Mouse (Mus musculus) limb, embryonic 12.5 days (tissue): ENCODE data around the gene Dpp6. TPM values are rescaled to one million over a fixed set of nuclear protein-coding genes. Genes with fewer than 3 reads are reported as not detected.

Source experiments
- ATAC-seq: fragments of 200-750 bp; cut with Nextera tagmentation; 2 replicates; pipeline ENCODE4 v1.8.0; 2017; ENCODE audit warnings: low read depth, moderate TSS enrichment; ENCODE audit not compliant: insufficient number of reproducible peaks, insufficient read depth, low FRiP score, low TSS enrichment
- H3K27ac ChIP-seq: fragments of 300-500 bp; sonication (generic); 2 replicates; pipeline ENCODE4 v1.5.1; 2016; ENCODE audit warnings: mild to moderate bottlenecking, moderate library complexity
- H3K27me3 ChIP-seq: fragments of 300-500 bp; sonication (generic); 2 replicates; pipeline ENCODE4 v1.6.1; 2016; ENCODE audit warnings: mild to moderate bottlenecking, moderate library complexity
- H3K36me3 ChIP-seq: fragments of 300-500 bp; sonication (generic); 2 replicates; pipeline ENCODE4 v1.6.1; 2016; ENCODE audit warnings: mild to moderate bottlenecking, moderate library complexity
- H3K4me1 ChIP-seq: fragments of 300-500 bp; sonication (generic); replicated peaks from 2 replicates; pipeline ENCODE4 v1.6.1; 2016
- H3K4me2 ChIP-seq: fragments of 300-500 bp; sonication (generic); 2 replicates; pipeline ENCODE4 v1.6.1; 2016; ENCODE audit warnings: mild to moderate bottlenecking, moderate library complexity
- H3K4me3 ChIP-seq: fragments of 300-500 bp; sonication (generic); replicated peaks from 2 replicates; pipeline ENCODE4 v1.5.1; 2016; ENCODE audit warnings: mild to moderate bottlenecking
- H3K9ac ChIP-seq: fragments of 300-500 bp; sonication (generic); replicated peaks from 2 replicates; pipeline ENCODE4 v1.6.1; 2016; ENCODE audit warnings: mild to moderate bottlenecking, moderate library complexity
- H3K9me3 ChIP-seq: fragments of 300-500 bp; sonication (generic); 2 replicates; pipeline ENCODE4 v1.6.1; 2016; ENCODE audit warnings: mild to moderate bottlenecking, moderate library complexity
- WGBS: fragments of 180-500 bp; shearing (Covaris S2); methylation state at CpG from one replicate; pipeline ENCODE4 v1.1.7; 2016; 5-methylcytosine and 5-hydroxymethylcytosine counted together
- polyA plus RNA-seq: library from polyadenylated mRNA; unstranded; fragments of >200 nt; fragmentation: Nextera tagmentation; extraction: Ambion mirVana; gene quantifications from 2 replicates; pipeline ENCODE4 v1.2.1, GENCODE M21; 2016

Dpp6 gene
- polyA plus RNA-seq, 1 experiment from 2014 or later = 1.8 TPM

GRCm38 (mm10) chr5:26904324-26905041 lies 87.5 kb downstream of the Dpp6 start:
- WGBS = under 1% methylated on average over 32 of the region's 32 CpGs
- H3K27me3 ChIP-seq = peaks cover 20% of the 10 kb centered on the region
- no peaks in the 10 kb centered on the region for H3K36me3 ChIP-seq
- H3K4me3 ChIP-seq = peak overlapping the region; percentile 41
- no peak overlapping the region for H3K27ac ChIP-seq
- H3K9me3 ChIP-seq = no peaks in the 10 kb centered on the region
- peaks cover 14% of the 10 kb centered on the region for H3K4me1 ChIP-seq
- peak; percentile 91; the same call in 1 of the 2 replicates for ATAC-seq
- peak overlapping the region; percentile 71 for H3K4me2 ChIP-seq
- peak overlapping the region; percentile 46 for H3K9ac ChIP-seq

- H3K4me3 ChIP-seq = no peak overlapping the region
- WGBS = 77% methylated on average over 7 of the region's 7 CpGs
- no peak overlapping the region for H3K4me2 ChIP-seq
- peaks cover 20% of the 10 kb centered on the region for H3K27me3 ChIP-seq
- peaks cover 14% of the 10 kb centered on the region for H3K4me1 ChIP-seq
- no peaks in the 10 kb centered on the region for H3K9me3 ChIP-seq
- no peaks in the 10 kb centered on the region for H3K36me3 ChIP-seq
- no peak overlapping the region for H3K27ac ChIP-seq
- no peak for ATAC-seq
- no peak overlapping the region for H3K9ac ChIP-seq
These were observed 90.1 kb downstream of the Dpp6 start for GRCm38 (mm10) chr5:26907151-26907550.

- Histone ChIP-seq H3K4me2 (no peak overlapping the region), H3K27me3 (peaks cover 11% of the 10 kb centered on the region; the same call in 1 of the 2 replicates), H3K9me3 (no peaks in the 10 kb centered on the region), H3K4me3 (no peak overlapping the region), H3K27ac (no peak overlapping the region), H3K4me1 (peaks cover 14% of the 10 kb centered on the region), H3K9ac (no peak overlapping the region), H3K36me3 (no peaks in the 10 kb centered on the region)
- 46% methylated on average over 4 of the region's 4 CpGs for WGBS
- ATAC-seq = no peak
These were observed 91.6 kb downstream of the Dpp6 start for GRCm38 (mm10) chr5:26908612-26909011.

- Histone ChIP-seq H3K4me3 (no peak overlapping the region), H3K9ac (no peak overlapping the region), H3K9me3 (no peaks in the 10 kb centered on the region), H3K27me3 (peaks cover 3% of the 10 kb centered on the region; the same call in 1 of the 2 replicates), H3K4me1 (no peaks in the 10 kb centered on the region; the same call in 1 of the 2 replicates), H3K27ac (no peak overlapping the region), H3K4me2 (no peak overlapping the region), H3K36me3 (no peaks in the 10 kb centered on the region)
- ATAC-seq = no peak
These were observed 93.3 kb downstream of the Dpp6 start for GRCm38 (mm10) chr5:26910353-26910752.

- H3K27ac ChIP-seq = no peak overlapping the region
- WGBS = 81% methylated on average over 3 of the region's 3 CpGs
- no peaks in the 10 kb centered on the region for H3K4me1 ChIP-seq
- no peak overlapping the region for H3K4me3 ChIP-seq
- no peak for ATAC-seq
- no peaks in the 10 kb centered on the region for H3K36me3 ChIP-seq
- H3K4me2 ChIP-seq = no peak overlapping the region
- H3K9ac ChIP-seq = no peak overlapping the region
- no peaks in the 10 kb centered on the region for H3K27me3 ChIP-seq
- H3K9me3 ChIP-seq = no peaks in the 10 kb centered on the region
These were observed 95.0 kb downstream of the Dpp6 start for GRCm38 (mm10) chr5:26911965-26912364.

- Histone ChIP-seq H3K27me3 (no peaks in the 10 kb centered on the region), H3K27ac (no peak overlapping the region), H3K9me3 (no peaks in the 10 kb centered on the region), H3K36me3 (no peaks in the 10 kb centered on the region), H3K4me1 (no peaks in the 10 kb centered on the region), H3K9ac (no peak overlapping the region), H3K4me3 (no peak overlapping the region), H3K4me2 (no peak overlapping the region)
- 91% methylated on average over 3 of the region's 3 CpGs for WGBS
- ATAC-seq = no peak
These were observed 101.8 kb downstream of the Dpp6 start for GRCm38 (mm10) chr5:26918763-26919162.

GRCm38 (mm10) chr5:26924552-26924951 lies 107.5 kb downstream of the Dpp6 start:
- 90% methylated on average over 5 of the region's 5 CpGs for WGBS

DNA sequence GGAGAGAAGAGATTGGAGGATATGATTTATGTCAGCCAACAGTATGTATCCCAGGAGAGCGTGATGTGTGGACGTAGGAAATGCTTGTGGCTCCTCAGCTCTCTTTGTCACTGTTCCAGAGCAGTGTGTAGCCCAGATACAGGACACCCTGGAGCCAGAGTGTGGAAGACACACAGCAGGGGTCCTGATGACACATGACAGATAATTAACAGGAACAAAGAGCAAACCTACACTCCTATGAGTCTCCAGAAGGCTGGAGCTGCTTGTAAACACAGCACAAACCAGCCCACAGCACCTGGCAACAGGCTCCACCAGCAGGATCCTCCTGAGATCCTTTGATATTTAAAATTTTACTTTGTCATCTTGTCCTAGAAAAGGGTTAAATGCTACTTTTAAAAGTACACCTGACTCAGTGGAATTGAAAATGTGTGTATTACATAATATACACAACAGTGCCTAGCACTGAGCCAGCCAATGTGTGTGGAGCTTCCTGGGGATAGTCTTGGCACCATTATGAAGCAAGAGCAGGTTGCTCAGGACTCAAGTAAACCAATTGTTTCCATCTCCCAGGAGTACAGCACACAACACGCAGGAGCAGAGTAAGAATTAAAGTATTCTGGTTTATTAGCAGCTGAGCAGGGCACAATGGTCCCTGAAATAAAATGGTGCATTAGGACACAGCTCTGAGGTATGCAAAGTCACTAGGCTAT lies 115.6 kb downstream of the Dpp6 start:
- Histone ChIP-seq H3K27me3 (no peaks in the 10 kb centered on the region), H3K9me3 (no peaks in the 10 kb centered on the region), H3K36me3 (no peaks in the 10 kb centered on the region), H3K27ac (no peak overlapping the region), H3K4me1 (no peaks in the 10 kb centered on the region), H3K4me2 (no peak overlapping the region), H3K9ac (no peak overlapping the region), H3K4me3 (no peak overlapping the region)
- ATAC-seq = no peak
- 46% methylated on average over 3 of the region's 3 CpGs for WGBS

More at GRCm38 (mm10) chr5:26924552-26924951, 107.5 kb downstream of the Dpp6 start:
- Histone ChIP-seq H3K36me3 (no peaks in the 10 kb centered on the region), H3K27me3 (no peaks in the 10 kb centered on the region), H3K4me3 (no peak overlapping the region), H3K4me2 (no peak overlapping the region), H3K4me1 (no peaks in the 10 kb centered on the region), H3K9ac (no peak overlapping the region), H3K27ac (no peak overlapping the region), H3K9me3 (no peaks in the 10 kb centered on the region)
- no peak for ATAC-seq

- Histone ChIP-seq H3K9ac (no peak overlapping the region), H3K4me3 (no peak overlapping the region), H3K27ac (no peak overlapping the region)
These were observed 117.9 kb downstream of the Dpp6 start for GRCm38 (mm10) chr5:26934911-26935310.

GRCm38 (mm10) chr5:26941471-26941870 lies 124.5 kb downstream of the Dpp6 start:
- whole genome bisulfite sequencing = 79% methylated on average over 5 of the region's 5 CpGs
- no peaks in the 10 kb centered on the region for H3K36me3 ChIP-seq
- no peak overlapping the region for H3K27ac ChIP-seq
- no peak overlapping the region for H3K9ac ChIP-seq
- no peaks in the 10 kb centered on the region for H3K4me1 ChIP-seq
- H3K9me3 ChIP-seq = no peaks in the 10 kb centered on the region
- no peak overlapping the region for H3K4me3 ChIP-seq
- no peak; the same call in 1 of the 2 replicates for ATAC-seq
- no peak overlapping the region for H3K4me2 ChIP-seq
- H3K27me3 ChIP-seq = no peaks in the 10 kb centered on the region

More at GRCm38 (mm10) chr5:26934911-26935310, 117.9 kb downstream of the Dpp6 start:
- Histone ChIP-seq H3K4me2 (no peak overlapping the region), H3K4me1 (no peaks in the 10 kb centered on the region), H3K9me3 (no peaks in the 10 kb centered on the region), H3K27me3 (no peaks in the 10 kb centered on the region), H3K36me3 (no peaks in the 10 kb centered on the region)
- WGBS = 83% methylated on average over 6 of the region's 6 CpGs
- ATAC-seq = no peak

GRCm38 (mm10) chr5:26945169-26945920 lies 128.3 kb downstream of the Dpp6 start:
- Histone ChIP-seq H3K4me3 (no peak overlapping the region), H3K4me2 (no peak overlapping the region), H3K4me1 (no peaks in the 10 kb centered on the region), H3K9me3 (no peaks in the 10 kb centered on the region), H3K27me3 (no peaks in the 10 kb centered on the region), H3K9ac (no peak overlapping the region), H3K36me3 (no peaks in the 10 kb centered on the region), H3K27ac (no peak overlapping the region)
- WGBS = 75% methylated on average over 4 of the region's 4 CpGs
- no peak for ATAC-seq
